Mouse (Mus musculus) liver, embryonic 13.5 days (tissue): ENCODE results near the gene Cd9. TPM values are rescaled to one million over a fixed set of nuclear protein-coding genes. Genes with fewer than 3 reads are reported as not detected.
A peak's percentile ranks its signal among the peaks of the same experiment; 100 is the strongest.

Source experiments
- ATAC-seq: fragments of 200-750 bp; cut with Nextera tagmentation; 2 replicates; pipeline ENCODE4 v1.8.0; 2017; ENCODE audit warnings: low read depth, mild to moderate bottlenecking, moderate number of reproducible peaks, moderate library complexity
- DNase-seq: peaks from one replicate; pipeline ENCODE4 v3.0.0; 2022
- H3K27ac ChIP-seq: fragments of 300-500 bp; sonication (generic); 2 replicates; pipeline ENCODE4 v1.5.1; 2015; ENCODE audit warnings: moderate library complexity, mild to moderate bottlenecking, inconsistent platforms
- H3K27me3 ChIP-seq: fragments of 300-500 bp; sonication (generic); 2 replicates; pipeline ENCODE4 v1.6.1; 2015; ENCODE audit warnings: mild to moderate bottlenecking, inconsistent platforms
- H3K36me3 ChIP-seq: fragments of 300-500 bp; sonication (generic); 2 replicates; pipeline ENCODE4 v1.6.1; 2015; ENCODE audit warnings: mild to moderate bottlenecking, inconsistent platforms
- H3K4me1 ChIP-seq: fragments of 300-500 bp; sonication (generic); replicated peaks from 2 replicates; pipeline ENCODE4 v1.6.1; 2015; ENCODE audit warnings: inconsistent platforms
- H3K4me2 ChIP-seq: fragments of 300-500 bp; sonication (generic); 2 replicates; pipeline ENCODE4 v1.6.1; 2015; ENCODE audit warnings: inconsistent platforms, mild to moderate bottlenecking, moderate library complexity
- H3K4me3 ChIP-seq: fragments of 300-500 bp; sonication (generic); replicated peaks from 2 replicates; pipeline ENCODE4 v1.5.1; 2015; ENCODE audit warnings: mild to moderate bottlenecking, inconsistent platforms
- H3K9ac ChIP-seq: fragments of 300-500 bp; sonication (generic); 2 replicates; pipeline ENCODE4 v1.6.1; 2015; ENCODE audit warnings: mild to moderate bottlenecking, inconsistent platforms
- H3K9me3 ChIP-seq: fragments of 300-500 bp; sonication (generic); replicated peaks from 2 replicates; pipeline ENCODE4 v1.6.1; 2016; ENCODE audit warnings: inconsistent platforms
- WGBS: fragments of 180-500 bp; shearing (Covaris S2); methylation state at CpG from one replicate; pipeline ENCODE4 v1.1.7; 2015; ENCODE audit not compliant: insufficient replicate concordance; 5-methylcytosine and 5-hydroxymethylcytosine counted together
- polyA plus RNA-seq: library from polyadenylated mRNA; unstranded; fragments of >200 nt; fragmentation: Nextera tagmentation; extraction: Ambion mirVana; gene quantifications from 2 replicates; pipeline ENCODE4 v1.2.1, GENCODE M21; 2015

The Cd9 gene
- polyA plus RNA-seq, 1 experiment from 2014 or later = 92.5 TPM

DNA sequence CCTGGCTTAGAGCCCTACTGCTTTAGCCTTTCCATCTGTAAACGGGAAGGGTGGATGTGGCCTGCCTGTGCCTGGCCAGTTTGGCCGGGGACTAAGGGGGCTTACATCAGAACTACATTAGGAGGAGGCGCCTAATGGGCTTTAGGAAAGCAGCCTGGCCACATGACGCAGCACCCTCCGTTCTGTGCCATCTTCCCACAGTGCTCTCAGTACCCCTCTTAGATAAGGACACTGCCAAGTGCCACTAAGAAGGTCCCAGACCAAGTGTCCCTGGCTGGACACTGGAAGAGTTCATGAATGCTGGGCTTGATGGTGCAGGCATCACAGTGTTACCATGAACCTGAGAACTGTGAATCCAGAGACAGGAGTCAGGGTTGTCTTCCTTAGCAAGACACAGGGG, 20.7 kb downstream of the Cd9 start:
- Histone ChIP-seq H3K4me1 (peaks cover 80% of the 10 kb centered on the region), H3K4me2 (peak overlapping the region; percentile 61), H3K9ac (peak overlapping the region; percentile 64), H3K9me3 (no peaks in the 10 kb centered on the region), H3K4me3 (0 out of 2 replicates have a peak overlapping the region, but pooled peaks have one; percentile 16), H3K36me3 (no peaks in the 10 kb centered on the region), H3K27me3 (no peaks in the 10 kb centered on the region), H3K27ac (peak overlapping the region; percentile 92)
- no peak for DNase-seq
- ATAC-seq = peak; percentile 12
- WGBS = 35% methylated on average over 5 of the region's 5 CpGs

DNA sequence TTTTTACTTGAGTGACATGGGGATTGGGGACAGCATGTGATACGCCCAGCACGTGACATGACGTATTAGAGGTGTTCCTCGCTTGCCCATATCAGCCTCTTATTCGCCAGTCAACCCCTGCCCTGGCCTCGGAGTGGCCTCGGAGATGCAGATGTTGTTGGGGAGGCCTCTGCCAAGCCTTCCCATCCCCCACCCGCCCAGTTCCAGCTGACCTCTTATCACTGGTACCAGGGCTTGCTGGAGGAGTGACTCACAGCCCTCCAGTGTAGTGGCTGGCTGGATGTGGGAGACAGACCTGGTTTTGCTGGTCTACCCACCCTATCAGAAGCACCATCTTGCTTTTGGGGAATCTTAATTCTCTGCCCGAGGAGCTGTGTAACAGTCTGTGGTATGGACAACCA, 21.3 kb downstream of the Cd9 start:
- H3K4me1 ChIP-seq = peaks cover 74% of the 10 kb centered on the region
- no peaks in the 10 kb centered on the region for H3K9me3 ChIP-seq
- no peaks in the 10 kb centered on the region for H3K36me3 ChIP-seq
- peak overlapping the region; percentile 92 for H3K27ac ChIP-seq
- H3K4me3 ChIP-seq = 0 out of 2 replicates have a peak overlapping the region, but pooled peaks have one; percentile 16
- DNase-seq (peak; percentile 72), ATAC-seq (peak; percentile 95)
- 16% methylated on average over 9 of the region's 9 CpGs for WGBS
- peak overlapping the region; percentile 61 for H3K4me2 ChIP-seq
- peak overlapping the region; percentile 64 for H3K9ac ChIP-seq
- no peaks in the 10 kb centered on the region for H3K27me3 ChIP-seq

DNA sequence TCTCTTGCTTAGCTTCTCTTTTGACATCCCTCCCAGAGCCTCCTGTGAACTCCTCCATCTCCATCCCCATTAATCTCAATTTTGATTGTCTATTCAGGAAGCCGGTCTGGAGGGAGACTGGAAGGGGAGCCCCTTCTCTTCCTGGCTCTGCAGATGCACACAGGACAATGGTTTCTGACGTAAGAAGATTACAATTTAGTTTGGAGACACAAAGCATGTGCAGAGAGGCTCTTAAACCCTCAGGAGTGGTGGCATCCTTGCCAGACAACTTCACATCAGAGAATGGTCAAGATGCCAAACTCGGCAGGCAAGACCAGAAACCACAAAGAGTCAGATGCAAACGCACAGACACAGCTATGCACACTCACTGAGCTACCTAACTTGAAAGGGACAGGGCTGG, 22.7 kb downstream of the Cd9 start:
- Histone ChIP-seq H3K27me3 (no peaks in the 10 kb centered on the region), H3K36me3 (no peaks in the 10 kb centered on the region), H3K27ac (0 out of 2 replicates have a peak overlapping the region, but pooled peaks have one; percentile 1), H3K4me2 (no peak overlapping the region), H3K4me1 (peaks cover 60% of the 10 kb centered on the region), H3K9ac (no peak overlapping the region), H3K9me3 (no peaks in the 10 kb centered on the region), H3K4me3 (no peak overlapping the region)
- 41% methylated on average over 4 of the region's 4 CpGs for WGBS
- ATAC-seq = no peak
- DNase-seq = no peak

DNA sequence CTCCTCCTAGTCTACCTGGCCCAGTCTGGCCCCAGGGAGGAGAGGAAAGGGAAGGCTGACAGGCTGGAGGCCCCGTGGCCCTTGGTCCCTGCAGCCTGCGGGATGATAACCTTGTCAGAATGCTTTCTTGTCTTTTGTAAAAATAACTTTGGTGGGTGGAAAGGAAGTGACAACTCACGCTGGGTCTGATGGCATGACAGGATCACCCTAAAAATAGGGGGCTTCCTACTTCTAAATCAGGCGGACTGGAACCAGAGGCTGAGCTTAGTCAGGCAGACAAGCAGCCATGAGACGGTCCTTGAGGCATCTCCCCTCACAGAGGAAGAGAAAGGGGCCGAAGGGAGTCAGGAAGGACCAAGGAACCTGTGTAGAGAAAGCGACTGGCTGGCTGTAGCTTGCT, 23.3 kb downstream of the Cd9 start:
- H3K4me1 ChIP-seq = peaks cover 54% of the 10 kb centered on the region
- H3K9ac ChIP-seq = no peak overlapping the region
- no peaks in the 10 kb centered on the region for H3K9me3 ChIP-seq
- 38% methylated on average over 7 of the region's 7 CpGs for WGBS
- H3K36me3 ChIP-seq = no peaks in the 10 kb centered on the region
- DNase-seq (no peak), ATAC-seq (no peak)
- peak overlapping the region; percentile 1; the same call in 1 of the 2 replicates for H3K27ac ChIP-seq
- H3K4me3 ChIP-seq = no peak overlapping the region
- H3K27me3 ChIP-seq = no peaks in the 10 kb centered on the region
- no peak overlapping the region for H3K4me2 ChIP-seq

DNA sequence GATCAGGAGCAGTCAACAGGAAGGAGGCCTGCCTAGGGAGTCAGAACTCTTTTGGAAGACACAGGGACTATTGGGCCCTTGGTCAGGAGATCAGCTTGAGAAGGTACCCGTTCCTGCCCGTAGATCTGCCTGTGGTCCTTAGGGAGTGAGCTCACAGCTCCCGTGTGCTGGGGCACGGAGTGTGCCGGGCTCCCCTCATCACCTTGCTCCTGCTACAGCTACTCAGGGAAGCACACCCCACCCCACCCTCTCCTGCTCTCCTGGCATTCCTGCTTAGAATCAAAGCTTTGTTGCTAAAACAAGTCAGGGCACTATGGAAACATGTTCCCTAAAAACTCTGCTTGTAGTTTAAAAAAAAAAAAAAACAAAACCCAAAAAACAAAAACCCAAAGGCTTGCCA, 24.0 kb downstream of the Cd9 start:
- H3K27ac ChIP-seq = no peak overlapping the region
- H3K4me3 ChIP-seq = no peak overlapping the region
- no peaks in the 10 kb centered on the region for H3K9me3 ChIP-seq
- no peak overlapping the region for H3K4me2 ChIP-seq
- 75% methylated on average over 5 of the region's 5 CpGs for WGBS
- DNase-seq (no peak), ATAC-seq (no peak)
- H3K36me3 ChIP-seq = no peaks in the 10 kb centered on the region
- H3K4me1 ChIP-seq = peaks cover 47% of the 10 kb centered on the region
- H3K9ac ChIP-seq = no peak overlapping the region
- no peaks in the 10 kb centered on the region for H3K27me3 ChIP-seq

DNA sequence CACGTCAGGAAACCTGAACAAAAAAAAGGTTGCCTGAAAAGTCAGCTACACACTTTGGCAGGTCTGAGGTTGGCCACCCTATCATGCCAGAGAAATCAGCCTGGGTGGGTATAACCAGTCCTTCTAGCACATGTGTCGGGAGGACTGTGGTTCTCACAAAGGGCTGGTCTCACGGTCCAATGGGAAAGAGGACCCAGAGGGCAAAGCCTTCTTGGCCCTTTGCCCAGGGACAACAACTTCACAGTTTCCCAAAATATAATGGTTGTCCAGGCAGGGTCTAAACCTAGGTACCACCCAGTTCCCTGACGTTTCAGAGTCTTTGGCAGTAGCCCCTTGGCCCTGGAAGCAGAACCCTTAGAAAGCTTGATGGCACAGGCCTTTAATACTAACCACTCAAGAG, 25.4 kb downstream of the Cd9 start:
- H3K4me2 ChIP-seq = no peak overlapping the region
- peaks cover 33% of the 10 kb centered on the region for H3K4me1 ChIP-seq
- no peaks in the 10 kb centered on the region for H3K9me3 ChIP-seq
- DNase-seq (no peak), ATAC-seq (no peak)
- no peaks in the 10 kb centered on the region for H3K27me3 ChIP-seq
- H3K4me3 ChIP-seq = no peak overlapping the region
- H3K9ac ChIP-seq = no peak overlapping the region
- H3K27ac ChIP-seq = no peak overlapping the region
- WGBS = 67% methylated on average over 4 of the region's 4 CpGs
- peaks cover under 1% of the 10 kb centered on the region; the same call in 1 of the 2 replicates for H3K36me3 ChIP-seq

DNA sequence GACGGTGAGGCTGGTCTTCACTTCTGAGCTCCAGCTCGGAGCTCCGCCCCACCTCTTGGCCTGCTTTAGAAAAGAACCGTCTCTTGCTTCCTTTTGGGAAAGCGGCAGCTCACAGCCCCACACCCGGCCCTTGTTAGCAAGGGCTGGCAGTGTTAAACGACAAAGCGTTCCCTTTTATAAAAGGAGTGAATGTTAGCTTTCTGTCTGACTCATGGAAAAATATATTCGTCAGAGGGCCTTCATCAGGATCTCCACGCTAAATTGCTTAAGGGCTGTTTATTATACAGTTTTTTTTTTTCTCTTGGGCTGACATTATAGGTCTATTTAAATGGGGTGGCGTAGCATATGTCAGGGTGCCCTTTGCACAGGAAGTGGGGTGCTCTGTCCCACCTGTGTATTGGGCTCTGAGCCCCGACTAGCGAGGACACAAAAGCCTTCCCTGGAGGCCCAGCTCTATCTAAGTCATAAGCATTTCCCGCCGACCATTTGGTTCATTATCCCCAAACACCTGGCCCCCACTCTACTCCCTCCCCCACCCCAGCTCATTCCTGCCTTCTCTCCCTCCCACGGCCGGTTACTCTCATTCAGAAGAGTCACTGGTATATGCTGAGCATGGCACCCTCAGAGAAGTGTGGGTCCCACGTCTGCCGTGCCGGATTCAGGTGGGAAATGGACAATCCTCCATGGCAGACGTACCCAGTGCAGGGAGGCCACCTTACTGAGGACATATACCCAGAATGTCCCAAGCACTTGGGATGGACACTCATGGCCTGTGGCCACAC, 26.2 kb downstream of the Cd9 start:
- 61% methylated on average over 21 of the region's 21 CpGs for WGBS

DNA sequence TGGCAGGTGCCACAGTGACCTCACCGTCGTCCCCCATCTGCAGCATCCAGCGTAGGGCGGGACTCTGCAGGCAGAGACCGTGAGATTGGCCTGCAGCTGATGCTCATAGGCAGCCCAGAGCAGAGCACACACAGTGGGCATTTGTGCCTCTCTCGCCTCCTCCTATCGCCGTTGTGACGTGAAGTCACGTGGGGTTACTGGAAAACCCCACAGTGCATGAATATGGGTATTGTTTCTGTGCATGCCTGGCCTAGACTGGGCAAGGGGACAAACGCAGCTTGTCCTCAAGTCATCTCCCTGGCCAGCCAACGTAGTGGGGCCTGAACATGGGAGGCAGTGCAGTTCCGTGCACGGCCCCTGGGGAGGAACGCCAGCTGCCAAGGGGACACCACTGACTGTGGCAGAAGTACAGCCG, 27.3 kb downstream of the Cd9 start:
- H3K4me2 ChIP-seq = no peak overlapping the region
- H3K27ac ChIP-seq = no peak overlapping the region
- DNase-seq (no peak), ATAC-seq (no peak)
- WGBS = 72% methylated on average over 16 of the region's 16 CpGs
- H3K4me3 ChIP-seq = no peak overlapping the region
- peaks cover 14% of the 10 kb centered on the region for H3K4me1 ChIP-seq
- H3K9ac ChIP-seq = no peak overlapping the region
- H3K36me3 ChIP-seq = peaks cover 9% of the 10 kb centered on the region
- H3K27me3 ChIP-seq = no peaks in the 10 kb centered on the region
- H3K9me3 ChIP-seq = no peaks in the 10 kb centered on the region

More for the DNA sequence above, 26.2 kb downstream of the Cd9 start:
- no peaks in the 10 kb centered on the region for H3K27me3 ChIP-seq
- no peak overlapping the region for H3K4me3 ChIP-seq
- ATAC-seq = no peak
- no peak for DNase-seq
- H3K27ac ChIP-seq = no peak overlapping the region
- peaks cover 4% of the 10 kb centered on the region; the same call in 1 of the 2 replicates for H3K36me3 ChIP-seq
- H3K9me3 ChIP-seq = no peaks in the 10 kb centered on the region
- H3K4me2 ChIP-seq = no peak overlapping the region
- peaks cover 25% of the 10 kb centered on the region for H3K4me1 ChIP-seq
- H3K9ac ChIP-seq = 0 out of 2 replicates have a peak overlapping the region, but pooled peaks have one; percentile 4

DNA sequence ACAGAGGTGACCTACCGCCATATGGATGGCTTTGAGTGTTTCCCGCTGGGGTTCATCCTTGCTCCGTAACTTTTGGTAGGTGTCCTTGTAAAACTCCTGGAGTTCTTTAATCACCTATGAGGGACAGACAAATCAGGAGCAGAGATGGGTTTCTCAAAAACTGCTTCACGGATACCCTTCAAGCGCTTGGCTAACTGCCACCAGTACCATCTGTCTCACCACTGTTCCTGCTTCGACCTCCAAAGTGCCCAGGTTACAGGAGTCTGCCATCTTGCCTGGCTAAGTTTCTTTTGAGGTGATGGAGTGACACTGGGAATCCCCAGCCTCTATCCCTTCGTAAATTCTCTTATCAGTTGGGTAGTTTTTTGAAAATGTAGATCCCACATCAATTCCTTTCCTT, 32.3 kb downstream of the Cd9 start:
- Histone ChIP-seq H3K9ac (no peak overlapping the region), H3K27me3 (no peaks in the 10 kb centered on the region), H3K4me3 (no peak overlapping the region), H3K36me3 (peaks cover 21% of the 10 kb centered on the region), H3K4me1 (peaks cover 7% of the 10 kb centered on the region), H3K27ac (no peak overlapping the region), H3K4me2 (no peak overlapping the region), H3K9me3 (no peaks in the 10 kb centered on the region)
- DNase-seq = no peak
- 83% methylated on average over 7 of the region's 7 CpGs for WGBS
- ATAC-seq = no peak

DNA sequence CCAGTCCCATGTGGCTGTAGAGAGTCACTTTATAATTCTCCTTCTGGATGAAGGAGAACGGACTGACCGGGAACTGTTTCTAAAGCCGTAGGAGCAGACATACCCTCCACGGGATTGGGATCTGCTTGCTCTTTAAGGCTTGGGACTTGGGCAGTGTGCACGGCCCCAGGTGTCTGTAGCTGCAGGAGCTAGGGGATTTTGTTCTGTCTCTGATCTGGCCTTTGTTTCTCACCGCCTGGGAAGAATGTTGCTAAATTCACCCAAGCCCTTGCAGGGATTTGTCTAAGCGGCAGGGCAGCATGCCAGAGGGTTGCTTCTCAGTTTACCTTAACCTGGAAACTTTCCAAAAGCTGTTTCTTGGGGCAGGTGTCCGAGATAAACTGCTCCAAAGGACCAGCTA, 32.8 kb downstream of the Cd9 start:
- no peak overlapping the region for H3K4me2 ChIP-seq
- WGBS = 77% methylated on average over 8 of the region's 8 CpGs
- H3K27me3 ChIP-seq = no peaks in the 10 kb centered on the region
- H3K36me3 ChIP-seq = peaks cover 21% of the 10 kb centered on the region
- H3K27ac ChIP-seq = no peak overlapping the region
- no peaks in the 10 kb centered on the region for H3K9me3 ChIP-seq
- H3K4me1 ChIP-seq = peaks cover 7% of the 10 kb centered on the region
- H3K4me3 ChIP-seq = no peak overlapping the region
- no peak overlapping the region for H3K9ac ChIP-seq
- DNase-seq (no peak), ATAC-seq (no peak)

DNA sequence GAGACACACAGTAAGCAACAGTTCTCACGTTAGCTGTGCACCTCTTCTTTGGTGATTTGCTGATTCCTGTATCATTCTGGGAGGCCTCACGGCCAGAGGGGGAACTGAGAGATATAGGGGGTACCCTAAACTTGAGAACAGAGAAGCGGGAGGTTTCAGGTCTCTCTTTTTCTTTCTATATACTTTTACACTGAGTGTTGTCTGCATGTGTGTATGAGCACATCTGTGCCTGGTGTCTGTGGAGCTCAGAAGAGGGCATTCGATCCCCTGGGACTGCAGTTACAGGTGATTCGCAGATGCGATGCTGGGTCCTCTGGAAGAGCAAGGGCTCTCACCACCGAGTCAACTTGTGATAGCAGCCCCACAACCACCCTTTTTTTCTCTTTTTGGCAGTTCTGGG, 33.3 kb downstream of the Cd9 start:
- H3K27ac ChIP-seq = no peak overlapping the region
- H3K4me2 ChIP-seq = no peak overlapping the region
- H3K4me1 ChIP-seq = peaks cover 7% of the 10 kb centered on the region
- 78% methylated on average over 7 of the region's 7 CpGs for WGBS
- H3K36me3 ChIP-seq = peaks cover 21% of the 10 kb centered on the region
- H3K4me3 ChIP-seq = no peak overlapping the region
- no peaks in the 10 kb centered on the region for H3K27me3 ChIP-seq
- H3K9ac ChIP-seq = no peak overlapping the region
- H3K9me3 ChIP-seq = no peaks in the 10 kb centered on the region
- no peak for DNase-seq
- no peak for ATAC-seq

DNA sequence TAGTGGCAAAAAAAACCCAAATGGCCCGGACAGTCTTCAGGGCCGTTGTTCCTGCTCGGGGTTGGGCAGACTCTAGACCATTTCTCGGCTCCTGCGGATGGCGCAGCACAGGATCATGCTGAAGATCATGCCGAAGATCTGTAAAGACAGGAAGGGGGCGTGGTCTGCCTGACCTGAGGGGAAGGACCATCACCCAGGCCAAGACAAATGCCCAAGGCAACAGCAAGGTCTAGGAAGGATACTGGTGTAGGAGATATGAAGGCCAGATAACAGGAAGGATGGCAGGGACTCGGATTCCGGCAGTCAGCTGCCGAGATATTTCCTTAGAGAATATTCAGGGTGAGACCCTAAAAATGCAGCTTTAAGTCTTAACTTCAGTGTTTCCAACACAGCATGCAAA, 34.0 kb downstream of the Cd9 start:
- ATAC-seq (no peak), DNase-seq (no peak)
- 60% methylated on average over 11 of the region's 11 CpGs for WGBS
- H3K4me2 ChIP-seq = no peak overlapping the region
- no peaks in the 10 kb centered on the region for H3K9me3 ChIP-seq
- H3K27ac ChIP-seq = no peak overlapping the region
- peaks cover 7% of the 10 kb centered on the region for H3K4me1 ChIP-seq
- no peaks in the 10 kb centered on the region for H3K27me3 ChIP-seq
- H3K4me3 ChIP-seq = no peak overlapping the region
- no peak overlapping the region for H3K9ac ChIP-seq
- peaks cover 21% of the 10 kb centered on the region for H3K36me3 ChIP-seq
